Mouse (Mus musculus) testis, adult 2 months (tissue): ENCODE measurements around the gene Gm826. TPM values are rescaled to one million over a fixed set of nuclear protein-coding genes. Genes with fewer than 3 reads are reported as not detected.
A peak's percentile ranks its signal among the peaks of the same experiment; 100 is the strongest.

Experiments
- H3K27ac ChIP-seq: fragments of 200-500 bp; 2 replicates; pipeline ENCODE4 v1.5.1; 2012; ENCODE audit warnings: low read depth, low read length; ENCODE audit not compliant: control insufficient read depth, insufficient read depth
- H3K27me3 ChIP-seq: fragments of 200-500 bp; 2 replicates; pipeline ENCODE4 v1.6.1; 2012; ENCODE audit warnings: mild to moderate bottlenecking, low read length, moderate library complexity; ENCODE audit not compliant: control insufficient read depth, insufficient read depth
- H3K36me3 ChIP-seq: fragments of 200-500 bp; 2 replicates; pipeline ENCODE4 v1.6.1; 2012; ENCODE audit warnings: mild to moderate bottlenecking, low read length; ENCODE audit not compliant: control insufficient read depth, insufficient read depth
- H3K4me1 ChIP-seq: fragments of 200-500 bp; 2 replicates; pipeline ENCODE4 v1.6.1; 2012; ENCODE audit warnings: low read length; ENCODE audit not compliant: control insufficient read depth, insufficient read depth
- H3K4me3 ChIP-seq: fragments of 200-500 bp; 2 replicates; pipeline ENCODE4 v1.5.1; 2012; ENCODE audit warnings: low read depth, mild to moderate bottlenecking, low read length, moderate library complexity, mixed read lengths; ENCODE audit not compliant: control insufficient read depth
- CTCF ChIP-seq: fragments of 200-500 bp; IDR thresholded peaks from 2 replicates; pipeline ENCODE4 v1.5.1; 2012; ENCODE audit warnings: low read depth, mild to moderate bottlenecking, inconsistent platforms, low read length, moderate library complexity; ENCODE audit not compliant: control insufficient read depth, insufficient read depth, insufficient replicate concordance
- POLR2A ChIP-seq: fragments of 200-500 bp; IDR thresholded peaks from 2 replicates; pipeline ENCODE4 v1.6.1; 2012; ENCODE audit warnings: low read depth, mild to moderate bottlenecking, inconsistent platforms, low read length, moderate library complexity; ENCODE audit not compliant: control insufficient read depth
- polyA plus RNA-seq: library from polyadenylated mRNA; depleted of rRNA; stranded (reverse); fragments of >200 nt; gene quantifications from 2 replicates; pipeline ENCODE4 v1.2.3, GENCODE M21; 2012

Gene Gm826
- polyA plus RNA-seq, 1 experiment: 0.31 TPM

DNA sequence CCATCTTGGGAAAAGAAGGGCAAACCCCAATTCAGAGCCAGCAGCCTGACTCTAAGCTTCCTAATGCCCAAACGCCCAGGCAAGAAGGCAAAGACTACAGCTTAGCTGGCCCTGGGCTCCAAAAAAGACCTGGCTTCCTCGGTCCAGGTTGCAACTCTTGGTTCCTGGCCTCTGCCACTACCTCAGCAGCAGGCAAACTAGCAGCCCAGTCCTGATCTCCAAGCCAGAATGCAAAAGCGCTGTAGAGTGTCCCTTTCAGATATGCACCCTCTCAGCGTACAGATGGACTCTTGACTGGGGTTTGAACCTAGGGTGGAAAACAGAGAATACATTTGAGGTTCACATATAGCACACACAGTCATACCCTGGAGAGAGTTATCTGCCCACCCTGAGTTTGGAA lies 29.2 kb upstream of the Gm826 start:
- H3K4me3 ChIP-seq: no peak overlapping the region
- H3K4me1 ChIP-seq: peaks cover 8% of the 10 kb centered on the region
- H3K27me3 ChIP-seq: no peaks in the 10 kb centered on the region; the same call in 1 of the 2 replicates
- TF ChIP-seq CTCF (no peak), POLR2A (no peak)
- no peak overlapping the region for H3K27ac ChIP-seq
- no peaks in the 10 kb centered on the region for H3K36me3 ChIP-seq

DNA sequence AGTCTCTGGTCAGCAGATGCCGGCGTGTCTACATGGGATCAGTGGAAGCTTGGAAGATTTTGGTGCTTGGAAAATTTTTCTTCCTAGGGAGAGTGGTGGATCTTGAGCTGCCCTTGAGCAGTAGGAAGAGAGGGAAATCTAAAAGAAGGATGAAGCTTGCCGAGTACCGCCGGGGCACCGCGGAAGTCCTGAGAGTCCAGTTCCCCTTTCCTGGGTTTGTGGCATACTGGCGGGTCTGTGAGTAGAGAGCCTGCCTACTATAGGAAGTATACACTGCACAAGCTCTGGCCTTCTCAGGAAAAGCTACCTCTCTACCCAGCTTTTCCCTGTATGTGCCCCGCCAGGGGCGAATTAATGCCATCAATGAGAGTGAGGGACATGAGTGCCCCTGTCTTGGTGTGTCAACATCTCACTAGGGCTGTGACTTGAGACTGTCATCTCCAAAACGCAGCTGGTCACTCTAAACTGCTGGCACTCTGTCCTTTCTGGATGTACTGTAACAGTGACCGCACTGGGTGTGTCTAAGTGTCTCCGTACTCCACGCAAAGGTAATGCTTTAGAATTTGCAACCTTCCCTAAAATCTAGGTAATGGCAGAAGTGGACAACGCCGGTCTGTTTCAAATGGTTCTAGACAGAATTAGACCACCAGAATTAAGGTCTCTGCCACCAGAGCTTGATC lies 27.6 kb upstream of the Gm826 start:
- H3K4me3 ChIP-seq: no peak overlapping the region
- no peaks in the 10 kb centered on the region for H3K36me3 ChIP-seq
- H3K27ac ChIP-seq: no peak overlapping the region
- no peak for TF ChIP-seq POLR2A
- no peak for TF ChIP-seq CTCF
- peaks cover 7% of the 10 kb centered on the region for H3K4me1 ChIP-seq
- H3K27me3 ChIP-seq: no peaks in the 10 kb centered on the region; the same call in 1 of the 2 replicates

- no peaks in the 10 kb centered on the region for H3K4me1 ChIP-seq
- no peak overlapping the region for H3K4me3 ChIP-seq
- no peak for TF ChIP-seq CTCF
- no peak for TF ChIP-seq POLR2A
- H3K27ac ChIP-seq: no peak overlapping the region
- no peaks in the 10 kb centered on the region; the same call in 1 of the 2 replicates for H3K27me3 ChIP-seq
- no peaks in the 10 kb centered on the region for H3K36me3 ChIP-seq
Observed at GRCm38 (mm10) chr2:160360234-160360874, 26.4 kb upstream of the Gm826 start.

DNA sequence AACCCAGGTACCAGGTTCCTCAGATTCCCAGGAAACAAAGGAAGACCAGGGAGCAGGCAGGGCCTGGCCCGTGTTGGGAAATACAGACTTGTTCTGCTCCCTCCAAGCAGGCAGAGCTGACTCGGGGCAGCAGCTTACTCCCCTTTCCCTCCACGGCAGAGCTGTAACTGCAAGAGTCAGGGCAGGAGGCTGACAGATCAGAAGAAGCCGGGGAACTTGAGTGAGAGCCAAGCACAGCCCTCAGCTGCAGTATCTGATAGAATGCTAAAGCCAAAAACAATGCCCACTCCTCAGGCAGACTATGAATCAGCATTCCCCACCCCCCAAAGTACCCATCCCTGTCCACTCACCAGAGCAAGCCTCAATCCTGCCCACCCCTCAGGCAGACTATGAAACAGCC lies 24.9 kb upstream of the Gm826 start:
- TF ChIP-seq CTCF (no peak), POLR2A (no peak)
- H3K27me3 ChIP-seq: no peaks in the 10 kb centered on the region
- no peak overlapping the region for H3K27ac ChIP-seq
- H3K4me3 ChIP-seq: no peak overlapping the region
- no peaks in the 10 kb centered on the region for H3K4me1 ChIP-seq
- H3K36me3 ChIP-seq: no peaks in the 10 kb centered on the region

DNA sequence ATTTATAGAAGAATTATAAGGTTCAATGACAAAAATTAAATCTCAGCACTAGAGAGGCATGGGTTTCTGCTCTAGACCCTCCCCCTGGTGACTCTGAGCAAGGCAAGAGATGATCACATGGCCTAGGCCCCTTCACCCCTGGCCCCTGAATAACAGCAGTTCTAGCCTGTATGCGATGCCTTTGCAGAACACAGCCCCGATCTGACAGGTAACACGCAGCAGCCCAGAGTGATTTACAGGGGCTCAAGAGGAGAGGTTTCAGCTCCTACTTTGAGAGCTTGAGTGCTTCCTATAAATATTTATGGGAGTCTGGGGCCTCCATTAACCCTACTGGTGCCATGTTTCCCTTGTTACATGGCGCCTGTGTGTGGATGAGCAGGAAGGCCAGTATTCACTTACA lies 23.5 kb upstream of the Gm826 start:
- no peaks in the 10 kb centered on the region for H3K4me1 ChIP-seq
- H3K27me3 ChIP-seq: no peaks in the 10 kb centered on the region
- TF ChIP-seq CTCF (no peak), POLR2A (no peak)
- H3K27ac ChIP-seq: no peak overlapping the region
- no peak overlapping the region for H3K4me3 ChIP-seq
- no peaks in the 10 kb centered on the region for H3K36me3 ChIP-seq

DNA sequence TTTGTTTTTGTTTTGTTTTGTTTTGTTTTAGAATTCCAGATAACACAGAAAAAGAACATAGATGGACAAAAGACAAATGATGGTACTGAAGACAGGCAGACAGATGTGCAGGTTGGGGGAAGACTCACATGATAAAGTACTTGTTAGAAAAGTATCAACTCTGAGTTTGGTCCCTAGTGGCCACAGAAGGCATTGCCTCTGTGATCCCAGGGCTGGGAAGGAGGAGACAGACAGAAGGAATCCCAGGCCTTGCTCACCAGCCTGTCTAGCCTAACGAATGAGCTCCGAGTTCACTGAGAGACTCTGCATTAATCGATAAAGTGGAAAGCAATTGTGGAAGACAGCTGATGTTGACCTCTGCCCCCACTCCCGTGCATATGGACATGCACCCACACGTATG lies 22.2 kb upstream of the Gm826 start:
- Histone ChIP-seq H3K4me3 (no peak overlapping the region), H3K36me3 (no peaks in the 10 kb centered on the region), H3K27me3 (no peaks in the 10 kb centered on the region), H3K4me1 (peaks cover 2% of the 10 kb centered on the region; the same call in 1 of the 2 replicates), H3K27ac (no peak overlapping the region)
- TF ChIP-seq POLR2A (no peak), CTCF (peak; percentile 29; the same call in 1 of the 2 replicates)

- H3K4me3 ChIP-seq: no peak overlapping the region
- H3K36me3 ChIP-seq: no peaks in the 10 kb centered on the region
- H3K27me3 ChIP-seq: no peaks in the 10 kb centered on the region
- H3K4me1 ChIP-seq: peaks cover 2% of the 10 kb centered on the region; the same call in 1 of the 2 replicates
- no peak overlapping the region for H3K27ac ChIP-seq
- no peak for TF ChIP-seq POLR2A
- TF ChIP-seq CTCF: no peak
Observed at GRCm38 (mm10) chr2:160354319-160354718, 20.4 kb upstream of the Gm826 start.
